Mouse (Mus musculus) kidney, adult 2 months (tissue): Measurements from ENCODE around the gene Hist1h2bc.

ENCODE experiments used
- CTCF ChIP-seq: fragments of 200-500 bp; conservative IDR thresholded peaks from 2 replicates; pipeline ENCODE4 v1.5.1; 2011; ENCODE audit warnings: low read depth, mild to moderate bottlenecking, control low read depth, low read length, moderate library complexity, mixed read lengths; ENCODE audit not compliant: insufficient read depth, insufficient read length
- POLR2A ChIP-seq: fragments of 200-500 bp; IDR thresholded peaks from one replicate; pipeline ENCODE4 v1.6.1; 2011; ENCODE audit warnings: low read depth, low read length, control low read depth

- TF ChIP-seq CTCF: no peak
- TF ChIP-seq POLR2A: no peak
Observed at GRCm38 (mm10) chr13:23716261-23717042, 32.5 kb downstream of the Hist1h2bc start.
